Mouse (Mus musculus) left cerebral cortex, postnatal 36 days (tissue): ENCODE results near the gene B4galt4. TPM values are rescaled to one million over a fixed set of nuclear protein-coding genes. Genes with fewer than 3 reads are reported as not detected.

Experiments
- DNase-seq, 2 experiments: peaks; one replicate each; pipeline ENCODE4 v3.0.0; 2021 to 2022; ENCODE audit warnings: low spot score in 2 of 2, mixed read lengths in 1 of 2
- intact Hi-C: fragments of 180-260 bp; cut with DNase I; formaldehyde crosslinking; loops from one replicate; pipeline ENCODE4 v1.15.1; 2025
- total RNA-seq, 2 experiments: library from RNA; stranded (reverse); gene quantifications; 2 replicates each; pipeline ENCODE4 v1.2.3; 2021

Gene B4galt4
- total RNA-seq, 2 experiments from 2014 or later: 19.9 to 22.9 TPM

DNA sequence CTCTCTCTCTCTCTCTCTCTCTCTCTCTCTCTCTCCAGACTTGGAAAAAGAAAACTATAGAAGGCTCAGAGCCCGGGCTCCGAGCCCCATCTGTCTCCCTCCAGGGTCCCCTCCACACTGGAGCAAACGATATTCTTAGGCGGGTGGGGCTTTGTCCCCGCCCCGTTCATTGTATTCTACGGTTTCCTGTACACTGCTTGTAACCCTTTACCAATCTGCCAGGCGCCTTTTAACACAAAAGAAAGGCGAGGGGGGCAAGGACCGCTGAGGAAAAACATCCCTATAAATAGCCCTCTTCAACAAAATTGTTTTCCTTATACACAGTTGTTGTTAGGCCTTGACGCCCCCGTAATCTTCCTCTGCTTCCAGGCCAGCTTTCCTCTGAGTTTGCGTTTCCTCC, 17.1 kb upstream of the B4galt4 start:
- intact Hi-C loops: loop anchor here (10.0 kb wide), 1 partner anchor 190 kb away; no protein-coding TSS in a partner anchor
- DNase-seq: no peak

DNA sequence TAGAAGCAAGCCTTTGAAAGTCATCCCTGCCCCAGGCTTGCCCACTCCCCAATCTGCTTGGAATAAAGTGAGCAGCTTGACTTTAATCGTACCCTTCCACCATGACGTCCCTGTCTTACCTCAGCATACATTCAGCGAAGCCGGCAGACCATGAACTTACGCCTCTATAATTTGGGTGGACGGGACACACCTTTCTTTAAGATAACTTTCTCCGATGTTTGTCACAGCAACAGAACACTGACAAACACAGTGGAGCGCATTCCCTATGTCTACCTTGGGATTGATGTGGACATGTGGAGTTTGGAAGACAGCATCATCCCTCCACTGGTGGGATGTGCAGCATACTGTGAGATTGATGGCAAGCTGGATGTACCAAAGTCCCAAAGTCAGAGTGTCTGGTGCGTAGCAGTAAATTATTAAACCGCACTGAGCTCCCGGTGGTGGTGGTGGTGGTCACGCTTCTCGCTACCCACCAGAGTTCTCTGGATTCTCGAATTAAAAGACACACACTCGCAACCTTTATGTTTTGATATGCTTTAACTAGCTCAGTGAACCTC, 13.4 kb upstream of the B4galt4 start:
- intact Hi-C loops: loop anchor here (10.0 kb wide), 1 partner anchor 194 kb away; no protein-coding TSS in a partner anchor
- DNase-seq: no peak

DNA sequence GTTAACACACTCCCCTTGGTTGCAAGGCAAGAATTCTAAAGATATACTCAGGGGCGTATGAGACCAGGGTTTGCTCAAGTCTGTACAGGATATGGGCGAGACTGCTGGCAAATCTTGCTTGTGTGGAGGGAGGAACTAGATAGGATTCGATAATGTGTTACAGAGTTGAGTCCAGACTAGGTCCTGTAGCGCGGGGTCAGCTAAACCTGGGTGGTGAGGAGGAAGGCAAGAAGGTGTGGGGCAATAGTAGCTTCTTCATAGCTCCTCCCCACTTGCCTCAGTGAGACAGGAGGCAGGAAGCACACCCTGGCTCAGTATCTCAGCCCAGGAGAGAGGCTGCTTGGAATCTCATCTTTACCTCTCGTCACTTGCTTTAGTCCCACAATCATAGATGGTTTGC, 12.9 kb upstream of the B4galt4 start:
- DNase-seq: no peak
- intact Hi-C loops: loop anchor here (10.0 kb wide), 1 partner anchor 194 kb away; no protein-coding TSS in a partner anchor

DNA sequence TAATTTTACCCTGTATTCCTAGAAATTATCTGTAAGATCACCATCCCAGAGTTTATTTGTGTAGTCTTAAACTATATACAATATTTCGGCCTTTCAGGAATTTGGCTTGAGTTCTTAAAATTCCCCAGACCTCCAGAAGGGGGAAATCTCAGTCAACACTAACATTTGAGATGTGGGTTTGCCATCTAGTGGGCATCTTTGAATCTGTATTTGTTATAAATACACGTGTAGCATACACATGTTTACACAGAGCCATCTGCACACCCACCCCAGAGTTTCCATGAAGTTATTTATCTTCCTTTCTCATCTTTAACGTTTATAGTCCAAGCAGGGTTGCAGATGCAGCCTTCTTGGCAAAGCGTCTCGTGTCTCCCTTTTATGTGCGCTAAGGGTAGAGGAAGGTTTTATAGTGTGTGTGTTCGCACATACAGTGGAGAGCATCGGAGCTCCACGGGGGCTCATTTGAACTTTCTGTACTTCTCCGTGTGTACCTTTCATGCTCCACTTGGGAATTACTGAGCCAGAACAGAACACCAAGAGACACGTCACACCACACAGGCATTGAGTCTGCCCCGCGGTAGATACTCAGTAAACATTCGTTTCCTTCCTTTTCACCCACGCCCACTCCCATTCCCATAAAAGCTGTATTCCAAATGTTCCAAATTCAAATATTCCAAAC, 12.3 kb upstream of the B4galt4 start:
- no peak for DNase-seq
- intact Hi-C loops: loop anchor here (1.0 to 10.0 kb wide), 3 partner anchors 110 to 325 kb away; no protein-coding TSS in a partner anchor

DNA sequence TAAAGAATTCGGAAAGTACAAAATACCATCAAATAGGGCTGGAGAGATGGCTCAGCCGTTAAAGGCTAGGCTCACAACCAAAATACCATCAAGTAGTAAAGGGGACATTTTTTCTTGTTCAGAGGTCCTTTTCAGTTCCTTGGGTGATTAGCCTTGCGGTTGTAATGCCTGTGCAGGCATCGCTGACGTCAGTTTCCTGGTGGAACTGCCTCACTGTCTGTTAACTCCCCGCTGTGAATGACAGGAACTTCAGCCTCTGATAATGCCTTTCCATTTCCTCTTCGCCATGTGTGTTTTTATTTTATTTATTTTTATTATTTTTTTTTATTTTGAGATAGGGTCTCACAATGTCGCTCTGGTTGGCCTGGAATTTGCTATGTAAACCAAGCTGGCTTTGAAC, 11.1 kb upstream of the B4galt4 start:
- intact Hi-C loops: loop anchor here (1.0 to 10.0 kb wide), 2 partner anchors 112 to 324 kb away; no protein-coding TSS in a partner anchor
- DNase-seq: no peak

DNA sequence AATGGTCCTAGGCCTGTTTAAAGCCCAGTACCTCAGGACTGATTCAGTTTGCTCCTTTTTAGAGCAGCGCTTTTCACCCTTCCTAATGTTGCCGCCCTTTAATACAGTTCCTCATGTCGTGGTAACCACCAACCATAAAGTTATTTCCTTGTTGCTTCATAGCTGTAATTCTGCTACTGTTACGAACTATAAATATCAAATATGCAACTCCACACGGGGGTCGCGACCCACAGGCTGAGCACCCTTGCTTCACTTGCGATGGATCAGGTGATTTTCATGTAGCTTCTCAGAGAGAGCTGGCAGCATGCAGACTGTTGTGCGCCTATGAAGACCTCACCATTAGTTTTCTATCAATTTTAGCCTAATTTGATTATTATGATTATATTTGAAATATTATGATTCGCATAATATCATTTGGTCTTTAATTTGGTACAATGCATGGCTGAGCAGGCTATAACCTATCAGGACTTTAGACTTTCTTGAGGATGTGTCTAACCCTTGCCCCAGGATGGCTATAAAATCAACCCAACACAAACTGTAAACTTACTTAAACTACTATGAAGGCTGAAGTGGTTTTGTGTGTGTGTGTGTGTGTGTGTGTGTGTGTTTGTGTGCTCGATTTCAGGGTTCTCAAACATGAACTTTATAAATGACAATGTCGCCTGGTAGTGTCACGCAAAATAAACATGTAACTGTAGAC, 710 bp upstream of the B4galt4 start:
- intact Hi-C loops: loop anchor here (10.0 kb wide), 1 partner anchor 73 kb away; no protein-coding TSS in a partner anchor
- DNase-seq: no peak

DNA sequence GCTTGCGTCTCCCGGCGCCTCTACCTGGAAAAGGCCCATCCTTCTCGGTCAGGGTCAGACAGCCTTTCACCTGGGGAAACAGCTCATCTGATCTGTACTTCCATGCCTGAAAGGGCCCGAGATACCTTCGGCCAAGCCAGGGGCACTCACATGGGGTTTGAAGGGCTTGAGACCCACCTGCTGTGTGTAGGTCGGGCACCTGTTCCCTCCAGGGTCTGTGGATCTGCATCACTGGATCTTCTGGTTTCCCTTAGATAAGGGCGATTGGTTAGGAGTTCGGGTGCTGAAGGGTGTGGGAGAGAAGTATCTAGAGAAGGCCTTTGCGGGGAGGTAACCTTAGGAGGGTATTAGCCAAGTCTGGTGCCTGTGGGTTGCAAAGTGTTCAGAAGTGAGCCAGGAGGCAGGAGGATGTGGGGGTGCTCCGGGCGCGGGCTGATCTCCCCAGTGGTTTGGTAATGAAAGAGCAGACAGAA, 631 bp downstream of the B4galt4 start:
- peak; percentile 58 to 59 for DNase-seq
- intact Hi-C loops: loop anchor here (10.0 kb wide), 1 partner anchor 72 kb away; no protein-coding TSS in a partner anchor

DNA sequence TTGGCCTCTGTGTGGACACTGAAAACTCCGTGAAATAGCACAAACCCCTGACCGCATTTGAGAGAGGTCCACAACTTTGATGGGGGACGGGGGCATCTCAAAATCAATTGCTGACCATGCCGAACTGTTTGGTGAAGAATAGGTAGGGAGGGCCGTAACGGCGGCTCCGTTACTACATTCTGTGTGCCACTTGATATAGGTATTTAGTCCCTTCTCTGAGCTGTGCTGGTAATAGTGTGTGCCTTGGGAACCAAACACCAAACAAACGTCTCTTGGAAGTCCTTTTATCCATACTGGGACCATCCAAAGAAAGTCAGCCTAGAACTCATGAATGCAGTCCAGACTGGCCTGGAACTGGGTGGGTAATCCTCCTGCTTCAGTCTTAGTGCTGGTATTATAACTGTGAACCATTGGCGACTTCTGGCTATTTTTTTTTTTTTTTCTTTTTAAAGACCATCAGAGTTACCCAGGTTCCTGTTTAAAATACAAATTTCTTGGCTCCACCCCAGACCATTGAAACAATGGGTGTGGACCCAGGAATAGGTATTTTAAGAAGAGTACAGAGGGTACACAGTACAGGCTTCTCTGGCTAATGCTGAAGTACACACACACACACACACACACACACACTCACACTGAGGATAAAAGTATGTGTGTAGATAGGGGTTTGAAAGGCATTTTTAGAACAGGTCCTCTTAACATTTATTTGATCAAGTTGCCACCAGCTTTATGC, 2.0 kb downstream of the B4galt4 start:
- intact Hi-C loops: loop anchor here (10.0 kb wide), 1 partner anchor 71 kb away; no protein-coding TSS in a partner anchor
- DNase-seq: no peak

DNA sequence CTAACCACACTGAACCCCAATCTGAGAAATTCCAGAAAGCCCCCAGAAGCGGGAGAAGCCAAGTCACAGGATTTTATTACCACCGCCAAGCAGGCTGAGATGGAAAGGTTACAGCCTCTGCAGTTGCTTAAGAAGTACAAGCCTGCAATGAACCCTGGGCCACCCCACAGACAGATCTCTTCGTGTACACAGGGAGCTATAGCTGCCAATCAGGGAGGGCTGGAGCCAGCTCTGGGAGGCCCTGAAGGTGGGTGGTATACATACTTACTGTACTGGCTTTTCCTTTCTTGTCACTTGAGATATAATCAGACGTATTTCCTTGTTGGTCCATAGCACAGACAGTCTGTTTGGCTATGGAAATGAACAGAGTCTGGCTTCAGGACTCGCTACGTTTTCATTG, 8.7 kb downstream of the B4galt4 start:
- intact Hi-C loops: no loop called here

DNA sequence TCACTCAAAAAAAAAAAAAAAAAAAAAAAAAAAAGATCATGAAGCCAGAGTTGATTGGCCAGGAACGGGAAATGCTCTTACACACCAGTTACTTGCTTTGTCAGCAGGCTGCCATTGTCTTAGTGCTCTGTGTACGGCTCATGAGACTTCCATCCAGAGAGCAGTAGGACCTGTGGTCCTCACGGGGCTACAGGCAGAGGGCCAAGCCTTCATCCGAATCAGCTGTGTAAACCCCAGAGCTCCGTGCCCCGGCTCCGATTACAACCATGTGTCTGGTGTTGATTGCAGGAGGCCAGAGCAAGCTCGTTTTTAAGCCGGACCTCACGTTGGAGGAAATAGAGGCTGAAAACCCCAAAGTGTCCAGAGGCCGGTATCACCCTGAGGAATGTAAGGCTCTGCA, 11.6 kb downstream of the B4galt4 start:
- intact Hi-C loops: no loop called here
- DNase-seq: no peak

More for the DNA sequence above, 8.7 kb downstream of the B4galt4 start:
- no peak for DNase-seq

DNA sequence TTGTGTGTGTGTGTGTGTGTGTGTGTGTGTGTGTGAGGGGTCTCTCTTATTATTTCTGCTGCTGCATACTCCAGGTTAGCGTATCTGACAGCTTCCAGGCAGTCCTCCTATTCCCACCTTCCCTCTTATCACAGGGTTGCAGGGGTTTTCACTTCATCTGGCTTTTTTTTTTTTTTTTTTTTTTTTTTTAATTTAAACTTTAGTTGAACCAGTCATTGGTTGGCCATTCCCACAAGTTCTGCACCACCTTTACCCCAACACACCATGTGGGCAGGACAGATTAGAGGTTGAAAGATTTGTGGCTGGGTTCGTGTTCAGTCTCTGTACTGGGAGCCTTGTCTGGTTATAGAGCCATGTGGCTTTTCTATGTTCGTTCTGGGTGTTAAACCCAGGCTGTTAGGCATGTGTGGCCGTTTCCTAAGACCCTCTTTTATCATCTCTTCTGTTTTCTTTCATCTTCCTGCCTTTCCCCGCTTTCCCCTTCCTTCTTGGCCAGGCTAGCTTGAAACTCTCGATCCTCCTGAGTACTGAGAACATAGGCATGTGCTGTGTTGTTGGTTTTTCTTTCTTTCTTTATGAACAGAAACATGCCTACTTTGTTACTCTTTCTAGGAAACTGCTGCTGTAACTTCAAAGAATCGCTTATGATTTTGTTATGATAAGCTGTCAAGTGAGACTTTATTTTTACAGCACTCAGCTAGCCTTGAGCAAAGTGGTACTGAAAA, 13.6 kb downstream of the B4galt4 start:
- intact Hi-C loops: no loop called here
- DNase-seq: no peak

DNA sequence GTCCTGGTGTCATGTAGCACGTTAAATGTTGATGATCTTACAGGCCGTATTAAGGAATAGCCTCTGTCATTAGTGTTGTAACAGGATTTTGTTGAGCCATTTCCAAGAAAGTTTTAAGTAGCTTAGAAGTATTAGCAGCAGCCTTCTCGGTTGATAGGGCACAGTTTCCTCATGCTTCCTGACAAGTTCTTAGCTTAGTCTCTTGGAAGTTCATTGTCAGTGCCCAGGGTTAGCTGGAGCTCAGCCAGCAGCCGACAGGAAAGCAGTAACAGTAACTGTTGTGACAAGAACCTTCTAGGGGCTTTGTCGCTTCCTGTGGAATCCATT, 14.1 kb downstream of the B4galt4 start:
- no peak for DNase-seq
- intact Hi-C loops: no loop called here

DNA sequence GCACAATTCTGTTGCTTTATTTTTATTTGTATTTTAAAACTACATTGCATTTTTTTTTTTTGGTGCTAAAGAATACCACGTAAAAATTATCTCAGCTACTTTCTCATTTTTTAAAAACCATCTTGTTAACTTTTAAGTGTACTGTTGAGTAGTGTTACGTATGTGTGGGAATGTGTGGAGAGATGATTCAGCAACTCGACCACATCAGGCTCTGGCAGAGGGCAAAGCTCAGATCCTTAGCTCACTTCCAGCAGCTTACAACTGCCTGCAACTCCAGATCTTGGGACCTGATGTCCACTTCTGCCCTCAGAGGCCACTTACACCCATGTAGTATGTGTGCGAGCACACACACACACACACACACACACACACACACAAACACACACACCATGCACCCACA, 14.5 kb downstream of the B4galt4 start:
- DNase-seq: no peak
- intact Hi-C loops: no loop called here

DNA sequence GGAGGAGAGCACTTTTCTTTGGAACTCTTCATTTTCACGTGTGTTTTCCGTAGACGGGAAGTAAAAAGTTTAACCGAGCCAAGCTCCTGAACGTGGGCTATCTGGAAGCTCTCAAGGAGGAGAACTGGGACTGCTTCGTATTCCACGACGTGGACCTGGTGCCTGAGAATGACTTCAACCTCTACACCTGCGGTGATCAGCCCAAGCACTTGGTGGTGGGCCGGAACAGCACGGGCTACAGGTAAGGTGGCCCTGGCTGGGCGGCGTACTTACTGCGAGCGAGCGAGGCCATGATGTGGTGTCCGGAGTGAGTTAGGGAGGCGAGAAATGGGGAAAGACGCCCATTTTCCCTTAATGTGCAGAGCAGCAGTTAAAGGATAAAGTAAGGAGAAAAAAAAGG, 15.6 kb downstream of the B4galt4 start:
- intact Hi-C loops: no loop called here
- no peak for DNase-seq

DNA sequence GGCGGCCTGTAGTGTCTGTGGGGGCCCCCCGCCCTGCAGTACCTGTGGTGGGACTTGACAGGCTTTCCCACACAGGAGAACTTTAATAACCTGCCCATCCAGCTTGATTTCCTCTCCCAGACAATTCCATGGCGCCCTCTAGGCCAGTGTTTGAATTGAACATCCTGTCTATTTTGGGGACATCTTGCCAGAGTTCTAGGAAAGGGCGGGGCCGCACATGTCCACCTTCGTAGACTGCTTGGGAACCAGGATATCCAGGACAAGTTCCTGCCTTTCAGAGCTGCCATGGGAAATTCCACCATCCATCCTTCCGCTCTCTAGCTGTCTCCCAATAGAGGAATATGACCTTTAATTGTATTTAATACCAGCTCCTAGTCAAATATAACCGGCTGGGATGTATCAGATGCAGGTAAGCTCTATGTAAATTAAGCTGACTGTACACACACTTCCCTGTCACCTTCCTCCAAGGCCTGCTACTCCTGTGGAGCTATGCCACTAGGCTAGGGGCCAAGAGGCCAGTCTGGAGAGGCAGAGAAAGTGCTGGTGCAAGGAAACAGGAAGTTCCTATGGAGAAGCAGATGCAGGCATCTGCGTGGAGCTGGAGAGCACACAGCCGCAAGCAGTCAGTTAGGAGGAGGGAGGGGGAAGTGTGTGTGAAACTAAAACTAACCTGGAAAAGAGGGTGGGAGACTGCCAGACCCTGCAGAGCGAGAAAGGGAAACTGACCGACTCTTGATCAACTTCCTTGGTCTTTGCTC, 16.2 kb downstream of the B4galt4 start:
- intact Hi-C loops: no loop called here
- DNase-seq: no peak

DNA sequence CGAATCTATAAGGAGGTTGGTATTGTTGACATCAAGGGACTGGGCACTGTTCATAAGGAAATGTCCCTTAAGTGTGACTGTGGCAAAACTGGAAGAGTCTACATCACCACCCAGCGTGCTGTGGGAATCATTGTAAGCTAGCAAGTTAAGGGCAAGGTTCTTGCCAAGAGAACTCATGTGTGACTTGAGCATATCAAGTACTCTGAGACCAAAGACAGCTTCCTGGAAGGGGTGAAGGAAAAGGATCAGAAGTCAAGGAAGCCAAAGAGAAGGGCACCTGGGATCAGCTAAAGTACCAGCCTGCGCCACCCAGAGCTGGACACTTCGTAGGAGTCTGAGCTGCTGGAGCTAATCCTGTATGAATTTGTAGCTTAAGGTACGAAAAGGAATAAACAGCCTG, 18.2 kb downstream of the B4galt4 start:
- intact Hi-C loops: no loop called here
- no peak for DNase-seq

DNA sequence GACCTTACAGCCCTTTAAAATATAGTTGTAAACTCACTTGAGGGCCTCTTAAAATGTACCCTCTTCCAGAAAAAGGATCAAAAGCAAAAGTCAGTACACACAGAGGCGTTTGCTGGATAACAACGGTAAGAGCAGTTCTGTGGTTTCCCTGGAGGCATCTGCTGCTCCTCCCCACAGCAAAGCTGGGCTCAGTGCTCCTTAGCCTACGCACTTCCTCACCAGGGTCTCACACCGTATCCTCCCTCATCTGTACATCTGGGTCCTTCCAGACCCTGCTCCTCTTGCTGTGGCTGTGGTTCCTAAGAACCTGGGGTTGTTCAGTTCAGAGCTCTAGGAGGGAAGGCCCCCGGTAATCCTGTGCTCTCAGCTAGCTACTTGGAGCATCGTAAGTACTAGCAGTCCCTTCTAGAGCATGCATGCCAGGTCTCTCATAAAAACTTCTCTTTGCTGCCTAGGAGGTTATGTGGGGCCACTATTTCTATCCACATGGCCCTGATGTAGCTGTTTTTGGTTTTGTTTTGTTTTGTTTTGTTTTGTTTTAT, 18.8 kb downstream of the B4galt4 start:
- intact Hi-C loops: no loop called here
- no peak for DNase-seq

DNA sequence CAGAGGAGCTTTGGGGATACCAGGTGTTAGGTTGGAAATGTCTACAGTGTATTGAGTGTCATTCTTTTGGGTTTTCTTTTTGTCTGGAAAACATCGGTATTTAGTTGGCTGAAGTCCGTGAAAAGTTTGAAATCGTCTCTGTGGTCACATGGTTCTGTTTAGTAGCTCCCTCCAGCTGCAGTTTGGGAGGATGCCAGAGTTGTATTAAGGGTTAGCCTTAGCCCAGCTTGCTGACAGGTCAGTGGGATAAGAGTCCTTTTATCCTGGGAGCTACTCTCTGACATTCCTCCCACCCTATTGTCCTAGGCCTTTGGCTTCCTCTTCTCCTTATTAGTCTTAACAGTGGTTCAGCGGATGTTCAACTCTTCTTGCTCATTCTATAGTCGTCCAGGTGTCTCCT, 19.9 kb downstream of the B4galt4 start:
- no peak for DNase-seq
- intact Hi-C loops: no loop called here
